Mouse (Mus musculus) ovary, postnatal 36 days (tissue): ENCODE measurements around the gene Yipf3.

Experiments
- DNase-seq: peaks from one replicate; pipeline ENCODE4 v3.0.0; 2022; ENCODE audit warnings: low spot score, mixed read lengths

Gene Yipf3

GRCm38 (mm10) chr17:46247512-46248188 is at the start of gene Yipf3, which contains the start of gene Polr1c:
Gene Yipf3, plus strand, starts transcription at chr17:46248080.
Gene Polr1c, minus strand, starts transcription at chr17:46248054.
- DNase-seq: peak; percentile 92

GRCm38 (mm10) chr17:46201151-46201550 is 46.7 kb upstream of the Yipf3 start:
- no peak for DNase-seq

- peak; percentile 94 for DNase-seq
Observed at GRCm38 (mm10) chr17:46202421-46203071, 45.3 kb upstream of the Yipf3 start, which contains the start of the genes Polh and Xpo5. Gene Polh, minus strand, starts transcription at chr17:46202645. Gene Xpo5, plus strand, starts transcription at chr17:46202782.

- DNase-seq: no peak
Observed at GRCm38 (mm10) chr17:46203078-46203477, 44.8 kb upstream of the Yipf3 start.

- DNase-seq: no peak
Observed at GRCm38 (mm10) chr17:46206676-46207075, 41.2 kb upstream of the Yipf3 start.

- no peak for DNase-seq
Observed at GRCm38 (mm10) chr17:46210550-46210949, 37.3 kb upstream of the Yipf3 start.

- DNase-seq: no peak
Observed at GRCm38 (mm10) chr17:46221601-46222000, 26.3 kb upstream of the Yipf3 start.

GRCm38 (mm10) chr17:46227576-46227975 is 20.3 kb upstream of the Yipf3 start:
- no peak for DNase-seq

- no peak for DNase-seq
Observed at GRCm38 (mm10) chr17:46236067-46236466, 11.8 kb upstream of the Yipf3 start.

GRCm38 (mm10) chr17:46237079-46237478 is 10.8 kb upstream of the Yipf3 start:
- no peak for DNase-seq

GRCm38 (mm10) chr17:46237480-46237879 is 10.4 kb upstream of the Yipf3 start:
- no peak for DNase-seq

GRCm38 (mm10) chr17:46239516-46240114 is 8.3 kb upstream of the Yipf3 start:
- no peak for DNase-seq

GRCm38 (mm10) chr17:46241471-46241870 is 6.4 kb upstream of the Yipf3 start:
- DNase-seq: no peak

- no peak for DNase-seq
Observed at GRCm38 (mm10) chr17:46242274-46242673, 5.6 kb upstream of the Yipf3 start.

- DNase-seq: no peak
Observed at GRCm38 (mm10) chr17:46242993-46243392, 4.9 kb upstream of the Yipf3 start.

- DNase-seq: no peak
Observed at GRCm38 (mm10) chr17:46243624-46244023, 4.3 kb upstream of the Yipf3 start.

GRCm38 (mm10) chr17:46244579-46244978 is 3.3 kb upstream of the Yipf3 start:
- peak; percentile 42 for DNase-seq

- DNase-seq: no peak
Observed at GRCm38 (mm10) chr17:46248189-46248522, 276 bp downstream of the Yipf3 start.

GRCm38 (mm10) chr17:46251174-46251573 is 3.3 kb downstream of the Yipf3 start:
- DNase-seq: no peak

GRCm38 (mm10) chr17:46252571-46253451 is 4.9 kb downstream of the Yipf3 start:
- DNase-seq: no peak

GRCm38 (mm10) chr17:46253452-46254084 is 5.7 kb downstream of the Yipf3 start, which contains the start of gene Lrrc73:
Gene Lrrc73, plus strand, starts transcription at chr17:46253531.
- DNase-seq: peak; percentile 91

- peak; percentile 51 for DNase-seq
Observed at GRCm38 (mm10) chr17:46254106-46254505, 6.2 kb downstream of the Yipf3 start.
